Mouse (Mus musculus): ENCODE results near the gene Stap1. TPM values are rescaled to one million over a fixed set of nuclear protein-coding genes. Genes with fewer than 3 reads are reported as not detected.

Stap1 gene
- total and polyA plus RNA-seq, 3 experiments: 9.8 to 18.1 (median 14.4) TPM

- peak overlapping the region; percentile 50; the same call in 1 of the 2 replicates for H3K4me2 ChIP-seq (ENCODE audit: insufficient read depth, low read depth, poor library complexity, severe bottlenecking)
- in situ Hi-C loops (cut with MboI; ENCODE audit: low pct_ligation_motif_present, low pct_unique_long_range_greater_than_20kb, low sequenced_read_pairs): no loop called here
- H3K79me2 ChIP-seq (replicated peaks; ENCODE audit: control insufficient read depth, extremely low read depth, insufficient read depth, poor library complexity, severe bottlenecking): peaks cover 2% of the 10 kb centered on the region
- peaks cover 0 to 1% of the 10 kb centered on the region in 2 experiments; a peak in 2 of 4 replicates for H3K4me1 ChIP-seq (ENCODE audit: control insufficient read depth in 1 of 2, insufficient read depth in 2 of 2)
- DNase-seq (ENCODE audit: extremely low read depth): no peak
- H3K9ac ChIP-seq (ENCODE audit: insufficient read depth, low read depth): peak overlapping the region; percentile 48; the same call in 1 of the 2 replicates
- H3K9me3 ChIP-seq (replicated peaks; ENCODE audit: low read length): no peaks in the 10 kb centered on the region
- dilution Hi-C loops (cut with MboI; ENCODE audit: extremely low pct_ligation_motif_present, extremely low pct_unique_long_range_greater_than_20kb, low sequenced_read_pairs): no loop called here
- no peak overlapping the region for H3K27ac ChIP-seq (ENCODE audit: insufficient read depth, low read depth)
- peak overlapping the region in 2 of 3 experiments; percentile 48 to 60 for H3K4me3 ChIP-seq (replicated peaks in 1 of 3; ENCODE audit: low read depth in 2 of 3, low read length in 2 of 3, poor library complexity in 1 of 3)
- TF ChIP-seq ZNF384 (IDR thresholded peaks at IDR 0.05; ENCODE audit: low read depth, low read length) (peak; percentile 83), BHLHE40 (IDR thresholded peaks at IDR 0.05; ENCODE audit: low read depth, low read length) (peak; percentile 64), KAT2A (IDR thresholded peaks at IDR 0.05; ENCODE audit: insufficient replicate concordance, low read length) (no peak), HCFC1 (IDR thresholded peaks at IDR 0.05; ENCODE audit: low read depth, low read length) (no peak), MYC (IDR thresholded peaks at IDR 0.05; ENCODE audit: low read depth, low read length) (peak; percentile 79), MAX (IDR thresholded peaks at IDR 0.05; ENCODE audit: low read length) (no peak), MXI1 (IDR thresholded peaks at IDR 0.05; ENCODE audit: low read depth, low read length) (0 out of 2 replicates have a peak, but pooled peaks have one; percentile 22)
- no peaks in the 10 kb centered on the region for H3K36me3 ChIP-seq (replicated peaks in 1 of 2; ENCODE audit: control insufficient read depth in 1 of 2, insufficient read depth in 1 of 2, low read length in 1 of 2)
- H3K27me3 ChIP-seq (replicated peaks): no peaks in the 10 kb centered on the region
These were observed 1.3 kb downstream of the Stap1 start for GRCm38 (mm10) chr5:86072756-86073386.

GRCm38 (mm10) chr5:86078720-86079334 lies 7.3 kb downstream of the Stap1 start:
- peak; percentile 47 for DNase-seq (ENCODE audit: extremely low read depth)
- TF ChIP-seq ZNF384 (IDR thresholded peaks at IDR 0.05; ENCODE audit: low read depth, low read length) (no peak), HCFC1 (IDR thresholded peaks at IDR 0.05; ENCODE audit: low read depth, low read length) (no peak), MEF2A (IDR thresholded peaks at IDR 0.05; ENCODE audit: borderline replicate concordance, low read depth, low read length) (0 out of 2 replicates have a peak, but pooled peaks have one; percentile 63)
- Histone ChIP-seq H3K27ac (ENCODE audit: insufficient read depth, low read depth) (peak overlapping the region; percentile 20; the same call in 1 of the 2 replicates), H3K9ac (ENCODE audit: insufficient read depth, low read depth) (no peak overlapping the region), H3K4me2 (ENCODE audit: insufficient read depth, low read depth, poor library complexity, severe bottlenecking) (no peak overlapping the region), H3K4me3 (replicated peaks in 1 of 3; ENCODE audit: low read depth in 2 of 3, low read length in 2 of 3, poor library complexity in 1 of 3) (no peak overlapping the region), H3K27me3 (replicated peaks) (no peaks in the 10 kb centered on the region), H3K4me1 (ENCODE audit: control insufficient read depth in 1 of 2, insufficient read depth in 2 of 2) (peaks cover 8 to 40% of the 10 kb centered on the region in 2 experiments; a peak in 3 of 4 replicates), H3K79me2 (replicated peaks; ENCODE audit: control insufficient read depth, extremely low read depth, insufficient read depth, poor library complexity, severe bottlenecking) (peaks cover 2% of the 10 kb centered on the region; the same call in 1 of the 2 replicates), H3K9me3 (replicated peaks; ENCODE audit: low read length) (no peaks in the 10 kb centered on the region), H3K36me3 (replicated peaks in 1 of 2; ENCODE audit: control insufficient read depth in 1 of 2, insufficient read depth in 1 of 2, low read length in 1 of 2) (peaks cover under 1 to 3% of the 10 kb centered on the region in 2 experiments)
- dilution Hi-C loops (cut with MboI; ENCODE audit: extremely low pct_ligation_motif_present, extremely low pct_unique_long_range_greater_than_20kb, low sequenced_read_pairs) (no loop called here), in situ Hi-C loops (cut with MboI; ENCODE audit: low pct_ligation_motif_present, low pct_unique_long_range_greater_than_20kb, low sequenced_read_pairs) (no loop called here)

DNA sequence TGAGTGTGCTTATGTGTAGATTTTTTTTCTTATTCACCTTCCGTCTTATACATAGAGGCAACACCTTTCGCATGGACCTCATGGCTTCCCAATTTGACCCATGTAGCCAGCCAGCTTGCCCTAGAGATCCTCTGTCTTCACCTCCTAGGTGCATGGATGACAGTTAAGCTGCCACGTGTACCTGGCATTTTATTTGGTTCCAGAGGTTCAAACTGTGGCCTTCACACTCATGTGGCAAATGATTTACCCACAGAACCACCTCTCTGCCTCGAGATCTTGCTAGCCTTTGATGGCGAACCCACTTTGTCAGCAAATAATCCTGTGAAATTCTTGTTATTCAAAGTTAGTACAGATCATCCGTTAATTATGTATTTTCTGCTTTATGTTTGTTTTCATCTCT lies 12.4 kb downstream of the Stap1 start:
- no peaks in the 10 kb centered on the region for H3K9me3 ChIP-seq (replicated peaks; ENCODE audit: low read length)
- no peak overlapping the region for H3K9ac ChIP-seq (ENCODE audit: insufficient read depth, low read depth)
- peaks cover 3 to 5% of the 10 kb centered on the region in 2 experiments for H3K36me3 ChIP-seq (replicated peaks in 1 of 2; ENCODE audit: control insufficient read depth in 1 of 2, insufficient read depth in 1 of 2, low read length in 1 of 2)
- no peaks in the 10 kb centered on the region for H3K27me3 ChIP-seq (replicated peaks)
- in situ Hi-C loops (cut with MboI; ENCODE audit: low pct_ligation_motif_present, low pct_unique_long_range_greater_than_20kb, low sequenced_read_pairs) (no loop called here), dilution Hi-C loops (cut with MboI; ENCODE audit: extremely low pct_ligation_motif_present, extremely low pct_unique_long_range_greater_than_20kb, low sequenced_read_pairs) (no loop called here)
- H3K4me1 ChIP-seq (ENCODE audit: control insufficient read depth in 1 of 2, insufficient read depth in 2 of 2): peaks cover 9 to 52% of the 10 kb centered on the region in 2 experiments
- no peak overlapping the region for H3K4me2 ChIP-seq (ENCODE audit: insufficient read depth, low read depth, poor library complexity, severe bottlenecking)
- no peak overlapping the region for H3K4me3 ChIP-seq (replicated peaks in 1 of 3; ENCODE audit: low read depth in 2 of 3, low read length in 2 of 3, poor library complexity in 1 of 3)
- no peaks in the 10 kb centered on the region for H3K79me2 ChIP-seq (replicated peaks; ENCODE audit: control insufficient read depth, extremely low read depth, insufficient read depth, poor library complexity, severe bottlenecking)
- DNase-seq (ENCODE audit: extremely low read depth): no peak
- TF ChIP-seq MXI1 (IDR thresholded peaks at IDR 0.05; ENCODE audit: low read depth, low read length) (no peak), MAX (IDR thresholded peaks at IDR 0.05; ENCODE audit: low read length) (no peak), UBTF (IDR thresholded peaks at IDR 0.05; ENCODE audit: low read depth, low read length) (no peak), IRF4 (IDR thresholded peaks at IDR 0.05; ENCODE audit: low read depth, low read length) (no peak), NRF1 (IDR thresholded peaks at IDR 0.05; ENCODE audit: low read depth, low read length) (no peak), POLR2A (IDR thresholded peaks at IDR 0.05; ENCODE audit: low read depth, low read length) (no peak), USF2 (conservative IDR thresholded peaks at IDR 0.05; ENCODE audit: low read depth, low read length) (no peak), SMC3 (IDR thresholded peaks at IDR 0.05; ENCODE audit: low read depth, low read length) (no peak), MAZ (IDR thresholded peaks at IDR 0.05; ENCODE audit: low read depth, low read length) (no peak), NELFE (IDR thresholded peaks at IDR 0.05; ENCODE audit: low read depth, low read length) (no peak), ZMIZ1 (IDR thresholded peaks at IDR 0.05; ENCODE audit: low read depth, low read length) (no peak), ZC3H11A (IDR thresholded peaks at IDR 0.05; ENCODE audit: low read depth, low read length) (no peak), ETS1 (conservative IDR thresholded peaks at IDR 0.05; ENCODE audit: low read depth, low read length) (no peak), GABPA (IDR thresholded peaks at IDR 0.05; ENCODE audit: insufficient replicate concordance, low read depth, low read length) (no peak), HCFC1 (IDR thresholded peaks at IDR 0.05; ENCODE audit: low read depth, low read length) (no peak), TCF12 (IDR thresholded peaks at IDR 0.05; ENCODE audit: low read depth, low read length) (no peak), POLR2AphosphoS2 (IDR thresholded peaks at IDR 0.05; ENCODE audit: low read depth, low read length) (no peak)
- no peak overlapping the region for H3K27ac ChIP-seq (ENCODE audit: insufficient read depth, low read depth)
